Mouse (Mus musculus) splenic B cell, adult 2 months (primary cell): ENCODE measurements around the gene Nfe2.

Experiments
- DNase-seq: peaks from one replicate; pipeline ENCODE4 v3.0.0-alpha.2; 2011; ENCODE audit warnings: low read depth, low spot score
- H3K27me3 ChIP-seq: 2 replicates; pipeline ENCODE4 v1.6.1; 2012; ENCODE audit warnings: mild to moderate bottlenecking, low read length, moderate library complexity, mixed read lengths; ENCODE audit not compliant: control insufficient read depth, poor library complexity, insufficient read depth, severe bottlenecking
- H3K36me3 ChIP-seq: 2 replicates; pipeline ENCODE4 v1.6.1; 2012; ENCODE audit warnings: mild to moderate bottlenecking, low read length, moderate library complexity, mixed read lengths; ENCODE audit not compliant: control insufficient read depth, poor library complexity, insufficient read depth, severe bottlenecking

Nfe2 gene

GRCm38 (mm10) chr15:103298861-103299616, 40.8 kb upstream of the Nfe2 start:
- Histone ChIP-seq H3K27me3 (no peaks in the 10 kb centered on the region), H3K36me3 (peaks cover 3% of the 10 kb centered on the region; the same call in 1 of the 2 replicates)
- DNase-seq = no peak

- no peaks in the 10 kb centered on the region for H3K27me3 ChIP-seq
- no peak for DNase-seq
- peaks cover 5% of the 10 kb centered on the region; the same call in 1 of the 2 replicates for H3K36me3 ChIP-seq
Measured at GRCm38 (mm10) chr15:103298026-103298425, 39.8 kb upstream of the Nfe2 start.

GRCm38 (mm10) chr15:103297313-103297712, 39.1 kb upstream of the Nfe2 start:
- no peaks in the 10 kb centered on the region for H3K27me3 ChIP-seq
- DNase-seq = no peak
- peaks cover 5% of the 10 kb centered on the region; the same call in 1 of the 2 replicates for H3K36me3 ChIP-seq

GRCm38 (mm10) chr15:103295851-103296250, 37.6 kb upstream of the Nfe2 start:
- no peak for DNase-seq
- H3K36me3 ChIP-seq = peaks cover 7% of the 10 kb centered on the region; the same call in 1 of the 2 replicates
- H3K27me3 ChIP-seq = no peaks in the 10 kb centered on the region

- H3K27me3 ChIP-seq = no peaks in the 10 kb centered on the region
- H3K36me3 ChIP-seq = peaks cover 7% of the 10 kb centered on the region; the same call in 1 of the 2 replicates
- no peak for DNase-seq
Measured at GRCm38 (mm10) chr15:103294649-103295048, 36.4 kb upstream of the Nfe2 start.

- Histone ChIP-seq H3K27me3 (no peaks in the 10 kb centered on the region), H3K36me3 (peaks cover 7% of the 10 kb centered on the region; the same call in 1 of the 2 replicates)
- no peak for DNase-seq
Measured at GRCm38 (mm10) chr15:103293375-103293774, 35.2 kb upstream of the Nfe2 start.

GRCm38 (mm10) chr15:103292673-103293345, 34.6 kb upstream of the Nfe2 start:
- Histone ChIP-seq H3K36me3 (peaks cover 7% of the 10 kb centered on the region; the same call in 1 of the 2 replicates), H3K27me3 (no peaks in the 10 kb centered on the region)
- no peak for DNase-seq

- no peak for DNase-seq
- no peaks in the 10 kb centered on the region for H3K27me3 ChIP-seq
- peaks cover 4% of the 10 kb centered on the region; the same call in 1 of the 2 replicates for H3K36me3 ChIP-seq
Measured at GRCm38 (mm10) chr15:103290843-103291242, 32.6 kb upstream of the Nfe2 start.

- Histone ChIP-seq H3K27me3 (no peaks in the 10 kb centered on the region), H3K36me3 (peaks cover 4% of the 10 kb centered on the region; the same call in 1 of the 2 replicates)
- DNase-seq = no peak
Measured at GRCm38 (mm10) chr15:103290417-103290816, 32.2 kb upstream of the Nfe2 start.

- DNase-seq = no peak
- H3K36me3 ChIP-seq = peaks cover 4% of the 10 kb centered on the region; the same call in 1 of the 2 replicates
Measured at GRCm38 (mm10) chr15:103289600-103289999, 31.4 kb upstream of the Nfe2 start.

GRCm38 (mm10) chr15:103285778-103286417, 27.7 kb upstream of the Nfe2 start:
- Histone ChIP-seq H3K27me3 (no peaks in the 10 kb centered on the region), H3K36me3 (no peaks in the 10 kb centered on the region; the same call in 1 of the 2 replicates)
- DNase-seq = no peak

More at GRCm38 (mm10) chr15:103289600-103289999, 31.4 kb upstream of the Nfe2 start:
- H3K27me3 ChIP-seq = no peaks in the 10 kb centered on the region

- Histone ChIP-seq H3K36me3 (no peaks in the 10 kb centered on the region; the same call in 1 of the 2 replicates), H3K27me3 (no peaks in the 10 kb centered on the region)
- no peak for DNase-seq
Measured at GRCm38 (mm10) chr15:103284647-103285046, 26.4 kb upstream of the Nfe2 start.

- H3K36me3 ChIP-seq = no peaks in the 10 kb centered on the region
- DNase-seq = peak; percentile 70
- no peaks in the 10 kb centered on the region for H3K27me3 ChIP-seq
Measured at GRCm38 (mm10) chr15:103284066-103284465, 25.9 kb upstream of the Nfe2 start.

- DNase-seq = no peak
- H3K27me3 ChIP-seq = no peaks in the 10 kb centered on the region
- H3K36me3 ChIP-seq = no peaks in the 10 kb centered on the region
Measured at GRCm38 (mm10) chr15:103281465-103282205, 23.4 kb upstream of the Nfe2 start.
